Mouse (Mus musculus) C2C12 (cell line): Measurements from ENCODE around the gene Cygb. TPM values are rescaled to one million over a fixed set of nuclear protein-coding genes. Genes with fewer than 3 reads are reported as not detected.

Experiments used
- H3K27me3 ChIP-seq: one replicate; pipeline ENCODE4 v1.6.1; 2011; ENCODE audit not compliant: control insufficient read depth, insufficient read depth, insufficient read length
- H3K36me3 ChIP-seq: one replicate; pipeline ENCODE4 v1.6.1; 2011; ENCODE audit not compliant: control insufficient read depth, insufficient read depth
- H3K4me3 ChIP-seq: one replicate; pipeline ENCODE4 v1.5.1; 2011; ENCODE audit warnings: mild to moderate bottlenecking, control low read depth; ENCODE audit not compliant: poor library complexity, insufficient read depth, severe bottlenecking
- H3K79me2 ChIP-seq: one replicate; pipeline ENCODE4 v1.6.1; 2011; ENCODE audit not compliant: control insufficient read depth, insufficient read depth
- H3K79me3 ChIP-seq: one replicate; pipeline ENCODE4 v1.6.1; 2011; ENCODE audit warnings: low read depth, control low read depth
- H3ac ChIP-seq: one replicate; pipeline ENCODE3; 2011; ENCODE audit warnings: low read depth; ENCODE audit not compliant: control insufficient read depth, insufficient read length
- CEBPB ChIP-seq: IDR thresholded peaks from one replicate; pipeline ENCODE4 v1.6.1; 2011; ENCODE audit warnings: low read depth, mild to moderate bottlenecking, control low read depth, moderate library complexity
- CTCF ChIP-seq: IDR thresholded peaks from one replicate; pipeline ENCODE4 v1.5.1; 2011; ENCODE audit not compliant: control insufficient read depth, insufficient read depth, insufficient read length
- FOSL1 ChIP-seq: IDR thresholded peaks from one replicate; pipeline ENCODE4 v1.8.0; 2011; ENCODE audit warnings: mild to moderate bottlenecking, low read length; ENCODE audit not compliant: poor library complexity, insufficient read depth, severe bottlenecking
- MAX ChIP-seq: IDR thresholded peaks from one replicate; pipeline ENCODE4 v1.6.1; 2011; ENCODE audit warnings: mild to moderate bottlenecking, control low read depth
- MYOD1 ChIP-seq: IDR thresholded peaks from one replicate; pipeline ENCODE4 v1.6.1; 2011; ENCODE audit warnings: low read depth; ENCODE audit not compliant: control insufficient read depth, insufficient read length
- MYOG ChIP-seq: IDR thresholded peaks from one replicate; pipeline ENCODE4 v1.6.1; 2011; ENCODE audit not compliant: control insufficient read depth, insufficient read length; ENCODE audit errors: extremely low read depth
- USF1 ChIP-seq: IDR thresholded peaks from one replicate; pipeline ENCODE4 v1.6.1; 2011; ENCODE audit warnings: low read depth, mild to moderate bottlenecking, control low read depth, moderate library complexity
- polyA plus RNA-seq: library from polyadenylated mRNA; unstranded; fragments of >200 nt; fragmentation: generic; extraction: Trizol; gene quantifications from one replicate; pipeline ENCODE4 v1.2.1, GENCODE M21; 2012; ENCODE audit warnings: missing spikeins

Gene Cygb
- polyA plus RNA-seq, 1 experiment = 0.95 TPM

DNA sequence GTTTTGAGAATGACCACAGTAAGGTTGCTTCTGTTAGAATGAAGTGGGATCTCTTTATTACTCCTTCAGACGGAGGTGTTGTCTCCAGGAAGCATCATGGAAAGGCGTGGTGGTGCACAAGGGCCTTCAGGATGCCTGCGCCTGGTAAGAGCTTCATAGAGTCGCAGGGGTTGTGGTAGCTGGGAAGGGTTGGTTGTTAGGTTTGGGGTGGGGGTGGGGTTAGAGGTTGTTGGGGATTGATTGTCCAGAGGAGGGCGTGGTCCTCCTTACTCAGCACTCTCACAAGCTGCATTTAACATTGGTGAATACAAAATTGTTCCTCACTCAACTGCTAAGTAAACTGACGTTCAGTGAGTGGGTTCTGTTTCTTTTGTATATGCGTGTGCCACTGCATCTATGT is 18.5 kb upstream of the Cygb start:
- peaks cover 56% of the 10 kb centered on the region for H3K36me3 ChIP-seq

DNA sequence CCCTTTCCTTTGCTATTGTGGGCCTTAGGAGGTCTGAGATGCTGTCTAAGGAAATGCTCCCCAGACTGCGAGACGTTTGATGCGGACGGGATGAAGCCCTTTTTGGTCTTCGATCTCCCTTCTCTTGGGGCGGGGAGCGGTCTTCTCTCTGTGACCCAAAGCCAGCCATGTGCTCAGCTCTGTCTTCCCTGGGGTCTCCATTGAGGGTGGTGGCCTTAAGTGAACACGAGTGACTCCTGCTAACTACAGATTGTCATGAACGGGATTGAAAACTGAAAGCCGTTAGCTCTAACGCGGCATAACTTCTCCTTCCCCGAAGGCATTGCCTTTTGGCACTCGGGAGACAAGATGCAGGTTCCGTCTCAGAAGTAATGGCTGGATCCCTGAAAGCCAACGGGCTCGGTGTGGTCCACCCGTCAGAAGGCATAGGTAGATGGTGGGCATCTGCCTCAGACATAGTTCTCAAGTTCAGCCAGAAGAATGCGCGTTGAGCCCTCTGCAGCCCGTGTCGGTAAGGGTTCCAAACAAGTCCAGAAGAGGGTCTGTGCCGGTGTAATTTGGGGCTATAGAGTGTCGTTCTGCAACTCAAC is 17.8 kb upstream of the Cygb start:
- peak overlapping the region; percentile 98 for H3K4me3 ChIP-seq
- peaks cover 4% of the 10 kb centered on the region for H3K27me3 ChIP-seq
- H3K79me2 ChIP-seq = peaks cover 58% of the 10 kb centered on the region
- TF ChIP-seq CTCF (no peak), MAX (peak; percentile 8), CEBPB (no peak)
- peaks cover 50% of the 10 kb centered on the region for H3K36me3 ChIP-seq
- peaks cover 50% of the 10 kb centered on the region for H3K79me3 ChIP-seq
- peak overlapping the region; percentile 98 for H3ac ChIP-seq

More for the DNA sequence above, 18.5 kb upstream of the Cygb start:
- H3K27me3 ChIP-seq = peaks cover 4% of the 10 kb centered on the region
- TF ChIP-seq MAX = no peak
- no peak for TF ChIP-seq MYOG
- no peak for TF ChIP-seq MYOD1
- no peak for TF ChIP-seq CEBPB
- no peak for TF ChIP-seq FOSL1
- no peak for TF ChIP-seq USF1
- TF ChIP-seq CTCF = no peak
- H3K4me3 ChIP-seq = peak overlapping the region; percentile 98
- H3K79me2 ChIP-seq = peaks cover 65% of the 10 kb centered on the region
- peaks cover 56% of the 10 kb centered on the region for H3K79me3 ChIP-seq
- peak overlapping the region; percentile 74 for H3ac ChIP-seq

DNA sequence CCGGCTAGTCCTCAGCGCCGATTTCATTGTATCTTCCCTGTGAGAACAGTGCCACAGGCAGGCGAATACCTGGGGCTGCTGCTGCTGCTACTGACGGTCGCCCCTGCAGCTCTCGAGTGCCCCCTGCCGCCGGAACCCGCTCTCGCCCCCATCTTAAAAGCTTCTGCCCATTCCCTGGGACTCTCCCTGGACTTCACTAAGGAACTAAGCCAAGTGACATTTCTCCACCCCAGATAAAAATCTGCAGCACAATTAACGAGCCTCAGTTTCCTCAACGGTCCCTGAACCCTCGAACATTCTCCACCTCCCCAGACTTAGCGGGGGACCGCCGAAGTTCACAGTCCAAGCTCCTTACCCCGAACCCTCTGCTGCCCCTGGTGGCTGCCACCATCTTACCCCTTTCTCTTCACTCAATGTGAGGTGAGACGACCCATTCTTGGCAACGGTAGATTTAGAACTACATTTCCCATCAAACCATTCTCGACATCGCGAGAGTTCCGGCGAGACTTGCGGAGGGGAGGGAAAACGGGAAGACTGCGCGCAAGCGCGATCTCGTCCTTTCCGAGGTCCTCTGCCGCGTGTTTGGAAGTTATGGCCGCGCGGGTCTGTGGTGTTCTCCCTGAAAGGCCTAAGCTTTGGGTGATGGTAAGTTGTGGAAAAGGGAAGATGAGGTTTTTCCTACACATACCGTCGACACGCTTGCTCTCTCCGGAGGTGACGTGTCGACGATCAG is 17.2 kb upstream of the Cygb start:
- peaks cover 43% of the 10 kb centered on the region for H3K79me3 ChIP-seq
- H3K27me3 ChIP-seq = peaks cover 4% of the 10 kb centered on the region
- peak overlapping the region; percentile 98 for H3K4me3 ChIP-seq
- H3K79me2 ChIP-seq = peaks cover 52% of the 10 kb centered on the region
- H3K36me3 ChIP-seq = peaks cover 43% of the 10 kb centered on the region
- TF ChIP-seq CTCF = peak; percentile 90
- TF ChIP-seq MAX = peak; percentile 97
- no peak for TF ChIP-seq MYOD1
- peak overlapping the region; percentile 98 for H3ac ChIP-seq

DNA sequence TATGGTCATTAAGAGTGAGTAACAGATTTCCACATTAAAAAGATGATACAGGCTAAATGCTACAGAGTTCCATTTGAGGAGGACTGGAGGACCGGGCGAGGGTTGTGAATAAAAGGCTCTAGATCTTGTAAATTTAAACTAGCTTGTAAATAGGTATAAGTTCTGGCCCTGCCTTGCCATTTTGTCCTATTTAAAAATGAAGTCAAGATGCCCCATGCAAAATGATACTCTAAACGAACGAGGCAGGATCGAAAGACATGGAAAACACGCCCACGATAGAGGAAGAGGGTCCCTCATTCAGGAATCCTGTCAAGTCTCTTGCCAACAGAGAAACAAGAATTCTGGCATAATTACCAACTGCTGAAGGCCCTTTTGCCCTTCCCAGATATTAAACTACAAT is 16.3 kb upstream of the Cygb start:
- Histone ChIP-seq H3K79me3 (peaks cover 38% of the 10 kb centered on the region), H3K27me3 (peaks cover 4% of the 10 kb centered on the region), H3K4me3 (no peak overlapping the region), H3ac (no peak overlapping the region), H3K36me3 (peaks cover 34% of the 10 kb centered on the region), H3K79me2 (peaks cover 43% of the 10 kb centered on the region)
- TF ChIP-seq MYOD1 (no peak), CEBPB (no peak), FOSL1 (no peak), MAX (no peak), USF1 (no peak), CTCF (no peak), MYOG (no peak)

DNA sequence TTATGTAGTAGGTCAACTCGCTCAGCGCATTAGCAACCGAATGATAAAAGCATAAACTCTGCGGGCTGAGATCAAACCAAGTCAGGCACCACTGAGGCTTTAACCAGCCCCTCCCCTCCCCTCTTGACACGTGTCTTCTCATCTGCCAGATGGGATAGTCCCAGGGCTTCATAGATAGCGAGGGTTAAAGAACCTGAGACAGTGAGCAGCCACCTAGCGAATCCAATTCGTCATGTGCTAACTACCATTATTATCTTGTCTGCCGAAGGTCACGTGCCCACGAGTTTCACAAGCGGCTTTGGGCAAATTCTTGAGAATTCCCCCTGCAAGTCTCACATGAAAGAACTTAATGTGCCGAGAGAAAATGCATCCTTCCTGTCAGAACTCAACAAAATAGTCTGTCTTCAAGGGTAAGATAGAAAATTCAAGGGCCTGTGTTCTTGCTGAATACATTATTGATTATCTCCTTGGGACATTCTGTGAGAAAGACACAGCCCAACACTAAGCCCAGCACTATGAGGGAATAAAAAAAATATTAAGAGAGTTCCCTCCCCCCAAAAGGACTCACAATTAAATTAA is 15.8 kb upstream of the Cygb start:
- Histone ChIP-seq H3K27me3 (peaks cover 4% of the 10 kb centered on the region), H3K4me3 (no peak overlapping the region), H3ac (no peak overlapping the region), H3K79me3 (peaks cover 33% of the 10 kb centered on the region), H3K79me2 (peaks cover 38% of the 10 kb centered on the region), H3K36me3 (peaks cover 29% of the 10 kb centered on the region)
- TF ChIP-seq MAX (no peak), FOSL1 (no peak), CTCF (no peak), USF1 (no peak), CEBPB (no peak), MYOD1 (no peak), MYOG (no peak)

DNA sequence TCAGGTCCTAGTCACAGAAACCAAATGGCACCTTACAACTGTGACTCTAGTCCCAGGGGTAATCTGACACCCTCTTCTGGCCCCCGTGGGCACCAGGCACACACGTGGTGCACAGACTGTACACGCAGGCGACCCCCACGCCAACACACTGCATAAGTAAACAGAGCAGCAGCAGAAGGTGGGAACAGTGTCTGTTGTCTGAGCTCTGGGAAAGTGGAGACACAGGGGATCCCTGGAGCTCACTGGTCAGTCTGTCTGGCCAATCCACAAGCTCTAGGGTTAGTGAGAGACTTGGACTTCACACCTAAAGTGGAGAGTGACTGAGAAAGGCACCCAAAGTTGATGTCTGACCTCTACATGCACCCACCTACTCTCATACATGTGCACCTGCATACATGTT is 15.2 kb upstream of the Cygb start:
- Histone ChIP-seq H3K27me3 (peaks cover 4% of the 10 kb centered on the region), H3K79me2 (peaks cover 32% of the 10 kb centered on the region), H3K4me3 (no peak overlapping the region), H3K36me3 (peaks cover 23% of the 10 kb centered on the region), H3ac (no peak overlapping the region), H3K79me3 (peaks cover 28% of the 10 kb centered on the region)
- TF ChIP-seq MYOD1 (no peak), USF1 (no peak), CTCF (no peak), MYOG (no peak), FOSL1 (no peak), MAX (no peak), CEBPB (no peak)
